Mouse (Mus musculus) retina, adult 2 months (tissue): ENCODE measurements at regions not wholly inside any gene's neighbourhood (a gene's known extent, or its start where the extent isn't known, plus 50 kb on each side); places are given as distances from the start of the nearest gene placed in this dataset.

Source experiments
- DNase-seq: peaks from one replicate; pipeline ENCODE4 v3.0.0-alpha.2; 2012; ENCODE audit warnings: low read depth, low spot score

DNA sequence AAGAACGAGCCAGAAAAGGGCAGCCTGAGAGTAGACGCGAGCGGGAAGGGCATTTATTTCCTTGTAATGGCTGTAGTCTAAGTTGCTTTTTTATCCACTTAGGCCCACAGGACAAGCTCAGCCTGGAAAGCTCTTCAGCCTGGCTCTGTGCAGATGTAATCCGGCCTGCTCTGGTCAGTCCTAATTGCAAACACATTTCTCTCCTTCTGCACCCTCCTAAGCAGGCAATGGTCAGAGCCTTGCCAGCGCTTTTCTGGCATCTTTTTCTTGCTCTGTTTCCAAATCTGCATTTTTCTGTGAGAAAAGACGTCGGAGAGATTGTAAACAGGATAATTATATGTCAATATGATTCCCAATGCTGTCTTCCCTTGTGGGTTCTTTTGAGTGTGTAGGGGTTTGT, 224.3 kb upstream of the Tank start:
- no peak for DNase-seq

DNA sequence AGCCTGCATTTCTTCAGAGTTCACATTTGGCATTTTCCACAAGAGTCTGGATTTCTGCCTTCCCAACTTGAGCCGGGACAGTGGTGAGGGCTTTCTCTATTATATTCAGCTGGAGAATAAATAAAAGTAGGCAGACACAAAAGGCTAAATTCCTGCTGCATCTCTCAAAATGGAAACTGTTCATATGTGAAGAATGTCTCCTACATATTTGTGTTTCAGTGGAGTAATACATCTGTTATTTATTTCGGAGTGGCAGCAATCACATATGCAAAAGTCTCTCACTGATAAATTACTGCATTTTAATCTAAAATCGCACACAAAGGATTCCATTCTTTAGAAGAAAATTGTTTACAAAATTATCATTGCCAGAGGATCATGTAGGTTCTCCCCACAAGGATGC, 230.9 kb upstream of the Tank start:
- DNase-seq = no peak

DNA sequence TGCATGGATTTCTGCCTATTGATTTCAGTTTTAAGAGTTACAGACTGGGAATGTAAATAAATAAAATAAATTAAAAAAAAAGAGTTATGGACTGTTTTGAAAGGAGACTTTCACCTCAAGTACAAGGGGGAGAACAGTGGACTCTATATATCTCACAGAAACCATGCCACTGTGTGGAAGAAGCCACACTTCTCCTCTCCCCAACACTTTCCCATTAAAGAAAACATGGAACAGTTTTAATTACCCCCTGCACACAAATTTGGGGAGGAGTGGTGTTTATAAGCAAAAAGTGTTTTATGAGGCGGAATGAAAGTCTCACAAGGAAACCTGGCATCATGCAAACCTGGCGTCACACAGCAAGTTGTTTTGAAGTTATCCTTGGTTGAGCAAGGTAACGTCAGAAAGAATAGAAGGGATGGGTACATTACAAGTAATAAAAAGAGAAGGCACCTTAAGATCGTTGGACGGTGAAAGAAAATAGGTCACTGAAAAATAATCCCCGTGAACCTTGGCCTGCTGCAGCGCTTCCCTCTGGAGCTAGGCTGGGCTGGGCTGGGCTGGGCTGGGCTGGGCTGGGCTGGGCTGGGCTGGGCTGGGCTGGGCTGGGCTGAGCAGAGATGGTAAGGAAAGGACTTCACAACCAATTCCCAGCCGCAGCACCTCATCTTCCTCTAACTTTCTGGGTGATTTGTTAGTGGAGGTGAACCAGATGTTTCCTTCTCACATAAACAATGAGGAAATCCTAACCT, 232.2 kb upstream of the Tank start:
- DNase-seq = no peak

DNA sequence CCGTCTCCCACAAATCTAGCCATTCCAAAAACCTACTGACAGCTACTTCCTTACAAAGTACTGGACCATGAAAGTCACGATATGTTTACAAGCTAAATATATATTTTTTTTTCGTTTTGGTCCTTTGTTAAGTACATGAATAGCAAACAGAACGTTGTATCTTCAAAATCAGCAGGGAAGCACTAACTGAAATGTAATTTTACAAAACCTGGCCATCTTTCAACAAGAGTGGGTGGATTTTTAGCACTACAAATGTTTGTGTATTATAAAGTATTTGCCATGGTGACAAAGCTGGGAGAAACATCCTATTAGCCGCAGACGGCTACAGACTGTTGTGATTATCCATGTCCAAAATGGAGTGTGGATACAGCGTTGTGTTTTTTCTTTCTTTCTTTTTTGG, 233.1 kb upstream of the Tank start:
- DNase-seq = no peak

DNA sequence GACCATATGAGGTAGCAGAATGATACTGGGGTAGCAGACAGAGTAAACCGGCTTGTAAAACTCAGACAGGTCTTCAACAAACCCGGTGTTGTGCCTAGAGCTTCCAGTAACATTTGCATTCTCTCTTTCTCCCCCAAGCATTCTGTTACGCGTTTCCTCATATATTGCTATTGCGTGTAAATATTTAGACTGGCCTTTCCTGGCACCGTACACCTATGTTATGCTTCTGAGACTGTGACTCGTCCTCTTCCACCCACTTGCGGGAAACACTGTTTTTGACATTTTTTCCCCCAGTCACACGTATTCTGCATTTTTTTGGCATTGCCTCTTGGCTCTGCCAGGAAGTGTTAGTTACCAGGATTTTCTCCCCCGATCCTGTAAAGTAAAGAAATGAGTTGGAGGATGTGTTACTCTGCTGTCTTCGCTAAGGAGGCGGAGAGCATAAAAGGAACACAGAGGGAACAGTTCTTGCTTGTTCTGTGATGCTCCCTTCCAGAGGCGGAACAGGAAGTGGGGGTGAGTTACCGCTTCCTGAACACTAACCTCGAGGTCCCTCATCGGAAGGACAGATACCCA, 233.7 kb upstream of the Tank start:
- DNase-seq = no peak

DNA sequence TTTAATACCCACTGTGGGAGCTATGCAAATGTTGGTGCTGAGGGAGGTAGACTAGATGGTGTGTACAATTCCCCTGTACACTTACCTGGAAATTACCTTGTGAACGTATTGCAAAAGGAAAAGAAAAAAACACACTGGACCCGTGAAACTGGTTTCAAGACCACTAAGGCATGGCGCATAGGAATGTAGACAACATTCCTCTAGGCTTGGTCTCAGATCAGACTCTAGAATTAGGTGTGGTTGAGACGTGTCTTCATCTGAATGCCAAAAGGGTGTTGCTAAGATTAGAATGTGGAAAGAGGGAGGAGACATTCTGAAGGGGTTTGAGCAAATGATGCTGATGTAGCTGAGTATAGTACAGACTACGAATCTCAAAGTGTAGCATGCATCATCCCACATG, 237.1 kb upstream of the Tank start:
- DNase-seq = no peak

DNA sequence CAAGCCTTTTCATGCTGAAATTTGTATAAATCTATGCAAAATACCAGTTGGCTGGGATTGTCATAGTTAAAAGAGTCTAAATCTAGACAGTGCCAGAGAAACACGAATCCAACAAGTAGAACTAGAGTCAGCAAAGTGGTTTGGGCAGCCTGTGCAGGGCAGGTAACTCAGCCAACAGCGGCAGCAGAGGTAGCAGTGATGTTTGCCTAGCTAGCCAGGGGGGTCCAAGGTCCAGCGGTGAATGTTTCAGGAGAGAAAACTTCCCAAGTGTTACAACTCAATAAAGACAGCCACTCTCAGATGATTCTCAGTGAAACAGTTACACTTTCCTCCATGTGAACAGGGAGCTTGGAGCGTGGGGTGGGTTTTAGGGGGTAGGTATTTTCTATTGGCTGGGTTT, 259.2 kb upstream of the Tank start:
- DNase-seq = no peak

DNA sequence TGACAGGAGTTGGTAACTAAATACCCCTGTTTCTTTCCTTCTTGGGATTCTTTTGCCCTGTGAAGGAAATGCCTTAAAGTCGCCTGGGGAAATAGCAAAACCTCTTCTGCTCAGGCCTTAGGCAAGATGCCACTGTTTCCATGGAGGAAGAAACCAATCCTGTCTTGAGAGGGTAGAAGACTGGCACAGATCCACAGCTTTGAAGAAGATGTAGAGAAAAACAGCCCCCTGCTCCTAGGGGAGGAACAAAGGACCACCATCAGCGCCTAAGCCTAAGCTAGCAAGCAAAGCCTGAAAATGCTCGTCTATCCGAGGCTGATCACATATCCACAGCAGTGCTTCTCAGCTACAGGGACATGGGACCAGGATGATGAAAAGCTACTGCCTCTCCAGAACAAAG, 268.0 kb upstream of the Tank start:
- no peak for DNase-seq

DNA sequence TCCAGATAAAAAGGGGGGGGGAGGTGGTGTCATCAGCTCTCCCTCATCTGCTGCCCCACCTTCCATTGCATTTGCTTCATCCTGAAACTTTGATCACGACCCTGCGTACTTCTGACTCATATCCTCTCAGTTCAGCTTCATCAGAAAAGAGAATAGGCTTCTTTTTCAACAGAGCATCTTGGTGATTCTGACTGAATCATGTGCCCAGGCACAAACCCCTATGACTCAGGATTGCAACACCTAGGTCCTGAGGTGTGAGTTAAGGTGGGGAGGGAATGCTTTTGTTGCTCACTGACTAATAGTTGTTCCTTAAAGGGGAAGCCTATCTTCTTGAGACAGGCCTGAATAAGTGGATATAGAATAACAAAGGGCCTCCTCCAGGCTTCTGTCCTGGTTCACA, 269.2 kb upstream of the Tank start:
- no peak for DNase-seq

DNA sequence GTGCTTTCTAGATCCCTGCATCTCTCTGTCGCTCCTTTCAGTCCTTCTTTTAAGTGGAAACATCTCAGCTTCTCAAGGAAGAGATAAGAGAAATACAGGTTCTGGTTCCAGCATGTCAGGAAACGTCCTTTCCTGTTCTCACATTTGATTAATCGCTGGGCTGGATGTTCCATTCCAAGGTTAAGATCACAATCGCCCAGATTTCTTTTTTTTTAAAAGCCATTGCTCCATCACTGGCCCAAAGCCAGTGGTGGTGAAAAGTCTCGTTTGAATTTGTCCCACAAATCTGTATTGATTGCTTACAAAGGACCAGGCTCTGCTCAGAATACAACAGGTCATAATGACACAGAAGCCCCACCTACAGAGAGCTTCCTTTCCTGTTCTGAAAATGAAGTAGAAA, 281.2 kb upstream of the Tank start:
- no peak for DNase-seq

DNA sequence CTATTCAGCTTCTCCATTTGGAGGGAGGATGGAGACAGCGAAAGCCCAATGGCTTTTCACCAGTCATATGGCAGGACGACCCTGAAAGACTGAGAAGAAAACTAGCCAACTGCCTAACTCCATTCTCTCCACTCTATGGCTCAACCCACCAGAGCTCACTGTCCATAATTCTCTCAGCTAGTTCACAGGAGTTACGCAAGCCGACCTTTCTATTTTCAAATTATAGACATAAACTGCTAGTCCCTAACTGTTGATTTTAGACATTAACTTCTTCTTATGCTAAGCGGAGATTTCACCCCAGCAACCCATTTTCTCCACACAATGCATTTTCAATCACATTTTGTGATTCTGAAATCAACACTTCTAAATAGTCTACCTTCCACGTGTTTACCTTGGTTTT, 281.8 kb upstream of the Tank start:
- no peak for DNase-seq

DNA sequence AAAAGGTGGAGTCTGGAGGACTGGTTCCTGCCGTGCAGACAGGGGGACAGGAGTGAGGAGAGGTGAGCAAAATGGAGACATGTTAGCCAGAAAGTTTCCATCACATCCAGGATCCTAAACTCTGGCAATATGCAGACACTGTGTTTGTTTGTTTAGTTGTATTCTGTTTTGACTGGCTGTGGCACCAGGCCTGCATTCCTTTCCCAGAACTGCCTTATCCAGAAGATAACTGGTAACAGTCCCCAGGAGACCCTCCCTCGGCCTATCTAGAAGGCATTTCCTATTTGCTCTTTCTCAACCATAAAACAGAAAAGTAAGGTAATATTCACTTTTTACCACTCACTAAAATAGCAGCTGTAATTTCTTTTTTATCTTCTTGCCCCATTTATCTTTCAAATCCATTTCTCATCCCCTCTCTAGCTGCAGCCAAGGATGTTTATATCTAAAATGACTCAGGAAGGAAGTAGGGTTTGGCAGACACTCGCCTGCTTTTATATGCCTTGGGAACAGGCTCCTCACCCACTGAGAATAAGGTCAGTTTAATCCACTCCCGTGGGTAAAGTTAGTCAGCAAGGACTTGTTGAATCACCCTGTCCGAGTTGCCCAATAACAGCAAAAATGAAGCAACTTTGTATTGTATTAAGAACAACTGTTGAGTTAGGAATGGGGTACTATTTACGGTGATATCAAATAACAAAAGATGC, 283.0 kb upstream of the Tank start:
- no peak for DNase-seq

DNA sequence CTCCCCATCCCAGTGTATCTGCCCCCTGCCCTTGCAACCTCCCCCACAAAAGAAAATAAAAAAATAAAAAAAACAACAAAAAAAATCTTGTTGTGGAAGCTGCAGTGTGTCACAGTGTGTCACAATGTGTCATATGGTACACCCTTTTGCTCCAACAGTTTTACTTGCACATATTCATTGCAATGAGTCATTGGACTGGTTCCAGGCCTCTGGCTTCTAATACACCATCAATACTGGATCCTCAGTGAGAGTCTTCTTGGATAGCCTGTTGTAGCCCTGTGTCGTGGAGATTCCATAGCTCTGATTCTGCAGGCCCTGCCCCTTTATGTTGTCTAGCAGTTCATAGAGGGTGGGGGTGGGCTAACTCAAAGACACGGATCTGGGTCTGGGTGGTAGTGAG, 290.1 kb upstream of the Tank start:
- DNase-seq = no peak

DNA sequence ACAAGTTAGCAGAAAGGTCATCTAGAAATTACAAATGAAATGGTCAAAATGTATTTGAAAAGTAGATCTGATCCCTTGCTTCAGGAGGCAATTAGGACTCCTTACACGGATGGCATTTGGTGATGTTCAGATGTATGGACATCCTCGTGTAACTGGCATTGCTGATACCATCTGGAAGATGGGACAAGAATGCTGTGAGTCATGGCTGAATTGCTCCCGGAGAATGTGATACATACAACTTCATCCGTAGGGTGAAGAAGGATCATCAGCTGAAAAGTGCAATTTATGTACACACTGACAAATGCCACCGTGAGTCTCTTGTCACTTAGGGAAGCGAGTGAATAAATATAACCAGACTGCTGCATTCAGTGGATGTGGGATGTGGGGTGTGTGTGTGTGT, 293.7 kb upstream of the Tank start:
- no peak for DNase-seq

DNA sequence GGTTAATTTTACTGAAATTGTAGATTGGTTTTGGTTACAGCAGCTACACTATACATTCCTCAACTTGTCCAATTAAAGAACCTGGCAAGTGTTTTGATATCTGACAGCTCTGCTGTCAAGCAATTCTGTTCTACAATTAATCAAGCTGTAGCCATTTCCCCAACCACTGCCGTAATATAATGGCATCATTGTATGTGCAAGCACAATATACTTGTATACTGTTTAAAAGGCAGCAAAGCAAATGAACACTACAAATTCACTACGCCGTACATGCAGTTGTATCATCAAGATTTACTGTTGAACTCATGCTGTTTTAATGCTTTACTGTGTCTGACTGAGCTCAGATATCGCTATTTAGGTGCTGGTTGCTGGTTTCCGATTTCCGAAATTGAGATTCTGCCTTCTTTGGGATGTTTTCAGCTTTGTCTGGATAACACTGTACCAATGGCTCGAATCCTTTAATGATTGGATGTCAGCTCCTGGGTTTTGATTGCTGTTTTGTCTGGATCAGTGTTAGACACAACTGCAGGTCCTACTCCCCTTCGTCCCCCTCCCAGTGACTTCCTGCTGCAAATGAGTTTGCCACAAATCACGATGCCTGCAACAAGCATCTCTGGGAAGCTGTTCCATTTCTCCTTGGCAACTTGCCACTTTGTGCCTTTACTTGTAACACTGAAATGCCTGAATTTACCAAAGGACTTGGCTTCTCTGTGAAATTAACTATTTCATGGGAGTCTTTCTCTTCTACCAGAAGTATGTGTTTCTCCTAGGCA, 294.4 kb upstream of the Tank start:
- DNase-seq = no peak

DNA sequence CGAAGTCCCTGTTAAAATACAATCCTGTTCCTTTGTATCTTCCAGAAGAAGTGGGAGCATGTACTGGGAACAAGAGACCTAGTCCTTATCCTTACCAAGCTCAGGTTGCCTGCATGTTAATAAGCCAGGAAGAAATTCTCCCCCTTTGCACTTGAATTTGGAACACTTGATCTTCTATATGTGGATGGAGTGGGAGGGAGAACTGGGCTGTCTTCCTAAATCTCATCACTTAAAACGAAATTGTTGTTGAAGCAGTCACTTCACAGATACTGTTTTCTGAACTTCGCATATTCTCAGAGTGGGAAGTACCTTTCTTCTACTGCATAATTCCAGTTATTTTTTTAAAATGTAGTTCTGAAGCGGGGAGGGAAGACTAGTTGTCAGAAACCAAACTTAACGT, 305.7 kb upstream of the Tank start:
- DNase-seq = no peak

DNA sequence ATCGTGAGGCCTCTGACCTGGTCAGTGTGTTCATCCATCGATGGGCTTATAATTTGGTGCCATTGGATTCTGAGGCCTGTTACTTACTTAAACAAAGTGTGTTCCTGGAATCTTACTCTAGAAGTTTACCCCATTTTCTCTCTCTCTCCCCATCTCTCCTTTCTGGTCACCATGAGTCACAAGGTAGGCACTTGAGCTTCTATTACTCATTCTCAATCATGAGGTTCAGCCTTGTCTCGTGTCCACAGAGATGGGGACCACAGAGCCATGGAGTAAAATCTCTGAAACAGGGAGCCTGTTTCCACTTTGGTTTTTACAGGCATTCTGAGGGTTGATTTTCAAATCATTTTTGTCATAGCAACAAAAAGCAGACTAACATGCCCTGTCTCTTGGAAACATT, 304.7 kb upstream of the Rbms1 start:
- no peak for DNase-seq

DNA sequence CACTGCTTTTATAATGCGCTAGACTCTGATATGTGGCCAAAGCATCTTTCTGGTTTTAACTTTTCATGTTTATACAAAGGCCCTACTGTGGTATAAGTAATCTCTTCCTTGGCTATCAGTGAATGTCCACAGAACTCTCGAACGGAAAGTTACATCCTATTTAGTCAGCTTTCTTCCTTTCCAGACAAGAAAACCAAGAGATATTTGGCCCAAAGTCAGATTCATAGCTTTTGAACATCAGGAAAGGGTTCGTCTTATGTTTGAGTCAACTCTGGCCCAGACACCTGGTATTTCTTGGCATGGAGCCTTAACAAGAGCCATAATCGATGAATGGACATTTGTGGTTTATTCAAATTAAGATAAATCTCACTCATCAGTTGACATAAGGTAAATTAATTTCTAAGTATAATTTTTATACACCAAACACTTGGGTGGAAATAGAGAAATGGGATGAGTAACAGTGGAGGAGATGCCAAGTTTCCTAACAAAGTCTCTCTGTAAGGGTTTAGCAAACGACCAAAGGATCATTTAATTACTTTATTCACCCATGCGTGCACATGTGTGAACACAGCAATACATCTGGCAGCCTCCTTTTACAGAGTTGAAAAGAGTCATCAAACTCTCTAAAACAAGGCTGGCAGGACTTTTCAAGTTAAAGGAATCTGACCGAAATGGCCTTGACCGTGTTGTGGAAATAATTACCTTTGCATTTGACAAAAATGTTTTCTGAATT, 287.2 kb upstream of the Rbms1 start:
- DNase-seq = no peak

DNA sequence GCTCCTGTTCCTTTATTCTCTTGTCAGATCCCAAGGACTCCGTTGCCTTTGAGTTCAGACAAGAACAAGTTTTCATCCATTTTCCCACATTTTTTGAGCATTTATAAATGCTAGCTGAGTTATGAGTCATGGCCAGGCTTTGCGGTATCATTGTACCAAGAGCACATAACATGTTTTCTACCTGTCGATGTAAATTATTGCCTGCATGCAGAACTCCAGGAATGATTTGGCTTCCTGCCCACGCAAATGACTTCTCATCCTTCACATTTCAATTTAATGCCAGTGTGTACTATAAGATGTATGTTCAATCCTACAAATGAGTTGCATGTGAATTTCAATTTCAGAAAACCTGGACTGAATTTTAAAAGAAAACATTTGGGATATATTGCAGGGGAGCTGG, 285.0 kb upstream of the Rbms1 start:
- no peak for DNase-seq

DNA sequence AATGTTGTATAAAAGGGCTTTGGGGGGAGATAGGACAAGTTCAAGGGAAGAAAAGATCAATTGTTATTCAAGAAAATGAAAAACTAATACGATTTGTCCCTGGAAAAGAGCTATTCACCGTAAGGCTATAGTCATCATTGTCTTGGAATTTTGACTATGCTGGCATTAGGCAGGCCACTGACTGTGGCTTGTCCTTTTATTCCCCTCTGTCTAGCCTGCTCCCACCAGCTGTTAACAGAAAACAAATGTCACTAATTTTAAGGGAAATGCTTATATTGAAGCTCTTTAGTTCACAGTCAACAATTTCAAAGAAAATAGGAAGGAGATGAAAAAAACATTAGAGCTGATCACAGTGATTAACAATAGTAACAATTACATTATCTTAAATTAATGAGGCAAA, 284.3 kb upstream of the Rbms1 start:
- no peak for DNase-seq

DNA sequence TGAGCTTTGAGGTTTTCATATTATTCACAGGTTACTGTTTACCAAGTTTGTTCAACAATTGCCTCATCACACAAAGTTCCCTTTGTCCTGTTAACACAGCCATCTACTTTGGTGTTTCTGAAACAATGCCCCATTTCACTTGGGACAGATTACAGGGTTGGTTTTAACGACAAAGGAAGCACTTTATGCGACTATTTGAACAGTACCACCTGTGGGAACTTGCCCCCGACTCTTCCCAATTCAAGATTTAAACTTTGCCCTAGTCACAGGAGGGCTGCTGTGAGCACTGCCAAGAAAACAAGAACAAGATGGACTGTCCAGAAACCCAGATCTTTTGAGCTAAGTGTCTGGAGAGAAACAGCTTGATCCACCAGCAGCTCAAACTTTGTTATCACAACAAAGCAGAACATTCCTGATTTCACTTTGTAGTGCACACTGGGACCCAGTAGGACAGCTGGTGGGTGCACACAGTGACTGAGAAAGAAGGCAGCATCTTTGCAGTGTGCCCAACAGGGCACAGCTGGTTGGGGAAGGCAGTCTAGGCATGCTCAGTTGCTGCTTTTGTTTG, 283.8 kb upstream of the Rbms1 start:
- DNase-seq = no peak

DNA sequence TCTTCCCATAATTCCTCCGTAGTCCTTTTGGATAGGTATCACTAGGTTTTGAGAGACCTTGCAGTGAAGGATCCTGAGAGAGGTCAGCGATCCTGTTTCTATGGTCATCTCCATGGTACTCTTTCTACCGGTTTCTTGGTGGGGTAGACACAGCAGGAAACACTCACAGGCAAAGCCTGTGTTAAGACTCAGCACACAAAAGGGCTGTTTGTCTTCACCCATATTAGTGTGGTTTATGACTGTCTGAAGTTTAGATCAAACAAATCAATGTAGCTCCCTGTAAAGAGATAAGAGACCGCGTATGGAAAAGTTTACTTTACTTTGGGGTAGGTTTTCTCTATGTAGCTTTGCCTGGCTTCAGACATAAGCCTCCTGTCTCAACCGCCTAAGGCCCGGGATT, 282.5 kb upstream of the Rbms1 start:
- DNase-seq = no peak
